Mouse (Mus musculus) myocyte (in vitro differentiated cells): ENCODE measurements around the gene Sall1.

Experiments
- MYOG ChIP-seq, 3 experiments: IDR thresholded peaks; one replicate each; pipeline ENCODE4 v1.6.1; 2011; ENCODE audit warnings: control low read depth in 2 of 3, low read depth in 2 of 3, mild to moderate bottlenecking in 2 of 3; ENCODE audit not compliant: insufficient read length in 2 of 3, control insufficient read depth in 1 of 3, insufficient read depth in 1 of 3
- REST ChIP-seq: IDR thresholded peaks from one replicate; pipeline ENCODE4 v1.6.1; 2011; ENCODE audit warnings: mild to moderate bottlenecking, control low read depth, moderate library complexity; ENCODE audit not compliant: insufficient read depth, insufficient read length
- USF1 ChIP-seq: IDR thresholded peaks from one replicate; pipeline ENCODE4 v1.6.1; 2011; ENCODE audit warnings: low read depth, mild to moderate bottlenecking, control low read depth, moderate library complexity

- TF ChIP-seq USF1 (no peak), MYOG (IDR thresholded peaks at IDR 0.05; ENCODE audit: control insufficient read depth in 1 of 3, insufficient read depth in 1 of 3, insufficient read length in 2 of 3, low read depth in 2 of 3) (no peak), REST (no peak)
These were observed 46.0 kb upstream of the Sall1 start for GRCm38 (mm10) chr8:89089916-89090315.
